Mouse (Mus musculus): ENCODE measurements around the gene Nup54. TPM values are rescaled to one million over a fixed set of nuclear protein-coding genes. Genes with fewer than 3 reads are reported as not detected.
A peak's percentile ranks its signal among the peaks of the same experiment; 100 is the strongest.

Nup54 gene
- polyA plus RNA-seq, 1 experiment from 2014 or later = 48.6 TPM

- H3K27me3 ChIP-seq = no peaks in the 10 kb centered on the region
- ChIA-PET POLR2A (interaction anchor here (0.6 to 1.6 kb wide), 2 partner anchors 72 to 1213 kb away, joined by 3 to 5 read pairs; partner anchors contain the start of gene Sdad1), CTCF (interaction anchor here (0.7 to 7.4 kb wide), 19 partner anchors 9 to 86 kb away, joined by 3 to 65 read pairs (median 5); partner anchors contain the start of genes Cxcl10 and Sdad1)
- no peak for ATAC-seq
- TF ChIP-seq CTCF (IDR thresholded peaks at IDR 0.05) = peak; percentile 82
- in situ Hi-C loops (cut with MboI; ENCODE audit: low pct_unique_long_range_greater_than_20kb) = no loop called here
- DNase-seq (ENCODE audit: low read depth, low spot score) = no peak
These were observed 53.3 kb downstream of the Nup54 start for GRCm38 (mm10) chr5:92381550-92382348.

- in situ Hi-C loops (cut with MboI; ENCODE audit: low pct_unique_long_range_greater_than_20kb) = no loop called here
- TF ChIP-seq CTCF (IDR thresholded peaks at IDR 0.05) = no peak
- H3K27me3 ChIP-seq = no peaks in the 10 kb centered on the region
- POLR2A ChIA-PET = no interaction called here
- no peak for DNase-seq (ENCODE audit: low read depth, low spot score)
- CTCF ChIA-PET = interaction anchor here (1.0 to 3.5 kb wide), 4 partner anchors 21 to 129 kb away, joined by 3 to 19 read pairs (median 3); no protein-coding TSS in a partner anchor
- ATAC-seq = peak; percentile 31
These were observed 58.1 kb downstream of the Nup54 start for GRCm38 (mm10) chr5:92376795-92377405.

- DNase-seq (ENCODE audit: low read depth, low spot score) = no peak
- ATAC-seq = no peak
- POLR2A ChIA-PET = no interaction called here
These were observed 59.7 kb downstream of the Nup54 start for GRCm38 (mm10) chr5:92375368-92375767.

GRCm38 (mm10) chr5:92374721-92375142 lies 60.3 kb downstream of the Nup54 start:
- ATAC-seq = no peak
- no peaks in the 10 kb centered on the region for H3K27me3 ChIP-seq
- in situ Hi-C loops (cut with MboI; ENCODE audit: low pct_unique_long_range_greater_than_20kb) = no loop called here
- CTCF ChIA-PET = interaction anchor here (1.0 to 1.5 kb wide), 5 partner anchors 10 to 62 kb away, joined by 3 to 7 read pairs (median 4); no protein-coding TSS in a partner anchor
- DNase-seq (ENCODE audit: low read depth, low spot score) = no peak
- POLR2A ChIA-PET = no interaction called here
- TF ChIP-seq CTCF (IDR thresholded peaks at IDR 0.05) = no peak

More at GRCm38 (mm10) chr5:92375368-92375767, 59.7 kb downstream of the Nup54 start:
- CTCF ChIA-PET = interaction anchor here (1.0 to 1.5 kb wide), 4 partner anchors 9 to 63 kb away, joined by 3 to 7 read pairs (median 4); no protein-coding TSS in a partner anchor
- in situ Hi-C loops (cut with MboI; ENCODE audit: low pct_unique_long_range_greater_than_20kb) = no loop called here
- H3K27me3 ChIP-seq = no peaks in the 10 kb centered on the region
- no peak for TF ChIP-seq CTCF (IDR thresholded peaks at IDR 0.05)

GRCm38 (mm10) chr5:92372605-92373004 lies 62.4 kb downstream of the Nup54 start:
- H3K27me3 ChIP-seq = no peaks in the 10 kb centered on the region
- in situ Hi-C loops (cut with MboI; ENCODE audit: low pct_unique_long_range_greater_than_20kb) = no loop called here
- no peak for TF ChIP-seq CTCF (IDR thresholded peaks at IDR 0.05)
- ATAC-seq (no peak), DNase-seq (ENCODE audit: low read depth, low spot score) (no peak)
- ChIA-PET CTCF (interaction anchor here (1.1 to 2.1 kb wide), 4 partner anchors 9 to 61 kb away, joined by 3 to 8 read pairs (median 5); no protein-coding TSS in a partner anchor), POLR2A (no interaction called here)

- no peaks in the 10 kb centered on the region for H3K27me3 ChIP-seq
- in situ Hi-C loops (cut with MboI; ENCODE audit: low pct_unique_long_range_greater_than_20kb) = no loop called here
- DNase-seq (ENCODE audit: low read depth, low spot score) (no peak), ATAC-seq (no peak)
- ChIA-PET POLR2A (no interaction called here), CTCF (interaction anchor here (1.3 to 2.1 kb wide), 2 partner anchors 34 to 59 kb away, joined by 3 to 8 read pairs; no protein-coding TSS in a partner anchor)
- no peak for TF ChIP-seq CTCF (IDR thresholded peaks at IDR 0.05)
These were observed 63.5 kb downstream of the Nup54 start for GRCm38 (mm10) chr5:92371361-92371976.

GRCm38 (mm10) chr5:92370891-92371290 lies 64.1 kb downstream of the Nup54 start:
- DNase-seq (ENCODE audit: low read depth, low spot score) (no peak), ATAC-seq (no peak)
- no peak for TF ChIP-seq CTCF (IDR thresholded peaks at IDR 0.05)
- CTCF ChIA-PET = no interaction called here
- in situ Hi-C loops (cut with MboI; ENCODE audit: low pct_unique_long_range_greater_than_20kb) = no loop called here
- H3K27me3 ChIP-seq = no peaks in the 10 kb centered on the region
- POLR2A ChIA-PET = no interaction called here

- H3K27me3 ChIP-seq = no peaks in the 10 kb centered on the region
- ChIA-PET CTCF (interaction anchor here (1.2 to 1.3 kb wide), 2 partner anchors 9 to 11 kb away, joined by 4 to 8 read pairs; no protein-coding TSS in a partner anchor), POLR2A (no interaction called here)
- ATAC-seq (no peak), DNase-seq (ENCODE audit: low read depth, low spot score) (no peak)
- TF ChIP-seq CTCF (IDR thresholded peaks at IDR 0.05) = no peak
- in situ Hi-C loops (cut with MboI; ENCODE audit: low pct_unique_long_range_greater_than_20kb) = no loop called here
These were observed 64.6 kb downstream of the Nup54 start for GRCm38 (mm10) chr5:92370392-92370791.

GRCm38 (mm10) chr5:92369151-92369994 lies 65.6 kb downstream of the Nup54 start:
- CTCF ChIA-PET = interaction anchor here (0.7 to 2.5 kb wide), 10 partner anchors 9 to 60 kb away, joined by 3 to 11 read pairs (median 4); partner anchors contain the start of gene Sdad1
- peak; percentile 76 for ATAC-seq
- DNase-seq (ENCODE audit: low read depth, low spot score) = no peak
- H3K27me3 ChIP-seq = no peaks in the 10 kb centered on the region
- no peak for TF ChIP-seq CTCF (IDR thresholded peaks at IDR 0.05)
- in situ Hi-C loops (cut with MboI; ENCODE audit: low pct_unique_long_range_greater_than_20kb) = loop anchor here (5.0 kb wide), 1 partner anchor 52 kb away; no protein-coding TSS in a partner anchor
- POLR2A ChIA-PET = no interaction called here

Measured in Patski (cell line).